Mouse (Mus musculus): ENCODE measurements at regions not wholly inside any gene's neighbourhood (a gene's known extent, or its start where the extent isn't known, plus 50 kb on each side); places are given as distances from the start of the nearest gene placed in this dataset.

- DNase-seq (ENCODE audit: low spot score): no peak
Observed at GRCm38 (mm10) chr16:77537351-77537750, 64.5 kb downstream of the Gm11146 start.

DNA sequence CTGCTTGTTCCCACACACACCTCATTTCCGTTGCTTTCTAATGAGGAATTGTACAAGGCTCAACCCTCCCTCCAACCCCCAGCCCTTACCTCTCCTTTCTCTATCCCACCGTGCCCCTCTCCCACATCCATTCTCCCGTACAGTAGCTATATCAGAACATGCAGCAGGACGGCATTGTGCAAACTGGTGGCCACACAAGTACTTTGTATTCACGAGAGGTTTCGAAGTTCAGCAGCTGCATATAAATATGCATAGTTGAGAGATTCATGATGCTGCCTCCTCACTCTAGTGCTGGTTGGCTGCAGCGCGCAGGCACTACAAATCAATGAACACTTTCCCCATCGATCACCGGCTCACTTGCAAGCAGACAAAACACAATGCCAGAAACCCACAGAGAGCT lies 65.1 kb downstream of the Gm11146 start:
- no peak for DNase-seq (ENCODE audit: low spot score)

DNA sequence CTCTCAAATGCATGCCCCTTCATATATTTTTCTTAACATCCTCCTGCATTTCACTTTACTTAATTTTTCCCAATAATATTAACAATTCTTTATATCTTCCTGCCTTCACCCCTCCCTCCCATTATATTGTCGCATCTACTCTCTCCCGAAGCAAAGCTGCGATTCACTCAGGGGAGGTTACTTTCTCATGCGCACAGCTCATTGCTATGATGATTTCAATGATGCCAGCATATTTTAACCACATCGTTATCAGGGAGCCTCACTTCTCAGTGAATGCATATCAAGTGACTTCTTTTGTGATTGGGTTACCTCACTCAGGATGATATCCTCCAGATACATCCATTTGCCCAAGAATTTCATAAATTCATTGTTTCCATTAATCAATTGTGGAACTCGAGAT lies 65.6 kb downstream of the Gm11146 start:
- no peak for DNase-seq (ENCODE audit: low spot score)

GRCm38 (mm10) chr16:77535021-77535420 lies 66.9 kb downstream of the Gm11146 start:
- no peak for DNase-seq (ENCODE audit: low spot score)

- DNase-seq (ENCODE audit: low spot score): no peak
Observed at GRCm38 (mm10) chr16:77531596-77531995, 70.3 kb downstream of the Gm11146 start.

DNA sequence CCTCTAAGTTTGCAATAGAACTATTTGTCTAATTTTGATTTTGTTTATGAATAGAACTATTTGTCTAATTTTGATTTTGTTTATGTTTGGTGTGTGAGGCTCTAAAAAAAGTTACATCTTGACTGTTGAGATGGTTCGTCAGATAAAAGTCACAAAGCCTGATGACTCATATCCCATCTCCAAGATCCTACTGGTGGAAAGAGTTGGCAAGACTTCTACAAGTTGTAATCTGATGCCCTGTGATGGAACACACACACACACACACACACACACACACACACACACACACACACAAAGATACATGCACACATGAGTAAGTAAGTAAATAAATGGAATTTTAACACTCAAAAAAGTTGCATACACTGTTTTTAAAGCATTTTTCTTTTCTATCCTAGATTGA lies 73.9 kb downstream of the Gm11146 start:
- no peak for DNase-seq (ENCODE audit: low spot score)

GRCm38 (mm10) chr16:77514606-77515005 lies 87.3 kb downstream of the Gm11146 start:
- DNase-seq (ENCODE audit: low spot score): no peak

- no peak for DNase-seq (ENCODE audit: low spot score)
Observed at GRCm38 (mm10) chr16:77503556-77503955, 98.3 kb downstream of the Gm11146 start.

- no peak for DNase-seq (ENCODE audit: low spot score)
Observed at GRCm38 (mm10) chr16:77502916-77503315, 99.0 kb downstream of the Gm11146 start.

GRCm38 (mm10) chr16:77502026-77502425 lies 99.9 kb downstream of the Gm11146 start:
- DNase-seq (ENCODE audit: low spot score): no peak

DNA sequence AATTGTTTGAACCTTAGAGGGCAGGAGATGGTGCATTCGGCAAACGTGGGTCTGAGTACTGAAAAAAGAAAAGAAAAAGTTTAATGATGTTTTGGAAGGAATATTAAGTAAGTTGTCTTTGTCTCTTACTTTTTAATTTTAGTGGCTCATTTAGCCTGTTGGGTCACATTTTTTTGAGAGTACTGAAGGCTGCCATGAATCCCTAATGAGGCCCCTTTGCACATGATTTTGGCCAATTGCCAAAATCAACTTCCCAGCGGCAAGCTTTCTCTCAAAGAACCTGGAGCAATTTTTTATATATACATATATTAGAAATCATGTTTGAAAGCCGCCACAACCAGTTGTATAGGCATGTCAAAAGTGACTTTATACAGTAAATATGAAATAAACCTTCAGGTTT lies 100.9 kb downstream of the Gm11146 start:
- no peak for DNase-seq (ENCODE audit: low spot score)

GRCm38 (mm10) chr16:77500413-77500812 lies 101.5 kb downstream of the Gm11146 start:
- no peak for DNase-seq (ENCODE audit: low spot score)

- no peak for DNase-seq (ENCODE audit: low spot score)
Observed at GRCm38 (mm10) chr16:77499537-77500301, 102.2 kb downstream of the Gm11146 start.

DNA sequence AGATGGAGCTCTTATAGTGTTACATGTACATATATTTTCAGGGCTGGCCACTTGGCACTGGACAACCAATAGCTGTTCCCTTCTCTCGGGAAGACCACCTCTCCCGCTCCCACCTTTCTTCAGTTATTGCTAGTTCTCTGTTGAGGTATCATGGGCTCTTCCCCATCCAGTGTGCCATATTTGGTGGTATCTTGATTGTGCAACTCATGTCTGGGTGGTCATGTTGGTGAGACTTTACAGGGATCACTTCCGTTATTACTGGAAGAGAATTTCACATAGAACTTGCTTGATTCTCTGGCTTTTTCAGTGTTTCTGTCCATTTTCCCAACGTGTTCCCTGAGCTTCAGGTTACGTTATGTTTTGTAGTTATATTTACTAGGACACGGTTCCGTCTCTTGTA lies 106.6 kb downstream of the Gm11146 start:
- DNase-seq (ENCODE audit: low spot score): no peak

GRCm38 (mm10) chr16:77494042-77494441 lies 107.9 kb downstream of the Gm11146 start:
- no peak for DNase-seq (ENCODE audit: low spot score)

DNA sequence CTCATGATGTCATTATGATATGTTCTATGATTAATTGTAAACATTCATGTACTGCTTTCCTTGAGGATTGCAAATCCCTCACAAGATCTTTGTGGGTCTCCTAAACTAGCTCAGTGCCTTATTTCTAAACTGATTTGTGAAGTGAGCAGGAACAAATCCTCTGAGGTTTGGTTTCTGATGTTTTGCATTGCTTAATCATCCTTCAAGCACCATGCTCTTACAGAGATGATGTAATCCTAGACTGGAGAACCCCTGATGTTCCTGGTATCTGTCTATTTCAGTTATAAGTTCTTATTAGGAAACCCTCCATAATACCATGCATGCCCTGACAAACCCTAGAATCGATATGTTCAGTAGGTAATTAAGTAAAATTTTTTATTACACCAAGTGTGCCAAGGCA lies 113.7 kb downstream of the Gm11146 start:
- no peak for DNase-seq (ENCODE audit: low spot score)

DNA sequence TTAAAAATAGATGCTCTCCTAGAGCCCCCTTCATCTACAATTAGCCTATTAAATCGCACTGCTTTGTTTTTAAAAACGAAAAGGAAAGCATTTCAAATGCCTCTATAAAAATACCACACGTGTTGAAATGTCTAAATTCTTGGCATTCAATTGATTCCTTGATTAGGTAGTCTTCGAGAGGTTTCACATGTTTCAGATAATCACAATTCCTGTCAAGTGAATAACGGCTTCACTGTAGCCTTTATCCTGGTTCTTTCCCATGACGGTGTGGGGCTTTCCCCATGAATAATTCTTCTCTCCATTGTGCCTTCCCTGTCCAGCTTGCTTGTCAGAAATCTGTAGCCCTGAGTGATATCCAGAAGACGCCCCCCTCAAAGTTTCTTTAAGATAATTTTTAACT lies 122.1 kb downstream of the Gm11146 start:
- no peak for DNase-seq (ENCODE audit: low spot score)

DNA sequence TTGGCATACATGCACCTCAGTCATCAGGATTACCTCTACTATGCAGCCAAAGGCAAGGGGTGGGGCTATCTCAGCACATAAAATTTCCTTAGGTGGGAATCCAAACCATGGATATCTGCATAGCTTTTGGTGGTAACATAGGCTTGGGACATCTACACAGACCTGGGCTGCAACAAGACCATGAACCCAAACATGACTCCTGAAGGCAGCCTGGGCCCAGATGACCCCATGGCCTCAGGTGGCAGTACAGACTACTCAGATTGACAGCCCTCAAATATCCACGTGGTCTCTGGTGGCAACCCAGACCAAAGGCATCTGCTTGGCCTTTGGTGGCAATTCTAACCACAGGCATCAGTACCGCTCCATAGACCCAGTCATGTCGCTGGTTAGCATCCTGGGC lies 130.0 kb downstream of the Gm11146 start:
- DNase-seq (ENCODE audit: low spot score): no peak

DNA sequence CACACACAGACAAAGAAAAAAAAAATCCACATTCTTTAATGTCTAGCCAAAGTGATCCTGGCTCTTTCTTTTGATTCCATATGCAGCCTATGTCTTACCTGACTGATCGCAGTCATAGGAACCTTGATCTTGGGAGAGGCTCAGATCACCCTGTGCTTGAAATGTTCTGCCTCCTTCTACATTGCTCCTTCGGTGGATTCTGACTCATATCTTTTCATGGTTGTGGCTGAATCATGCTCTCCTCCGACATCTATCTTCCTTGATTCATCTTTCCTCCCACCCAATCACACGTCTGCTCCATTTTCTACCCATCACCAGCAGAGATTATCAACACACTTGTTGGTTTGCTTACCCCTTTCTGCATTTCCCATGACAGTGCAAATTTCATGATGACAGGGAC lies 132.0 kb downstream of the Gm11146 start:
- DNase-seq (ENCODE audit: low spot score): no peak

- DNase-seq (ENCODE audit: low spot score): no peak
Observed at GRCm38 (mm10) chr16:77469328-77469875, 132.5 kb downstream of the Gm11146 start.

DNA sequence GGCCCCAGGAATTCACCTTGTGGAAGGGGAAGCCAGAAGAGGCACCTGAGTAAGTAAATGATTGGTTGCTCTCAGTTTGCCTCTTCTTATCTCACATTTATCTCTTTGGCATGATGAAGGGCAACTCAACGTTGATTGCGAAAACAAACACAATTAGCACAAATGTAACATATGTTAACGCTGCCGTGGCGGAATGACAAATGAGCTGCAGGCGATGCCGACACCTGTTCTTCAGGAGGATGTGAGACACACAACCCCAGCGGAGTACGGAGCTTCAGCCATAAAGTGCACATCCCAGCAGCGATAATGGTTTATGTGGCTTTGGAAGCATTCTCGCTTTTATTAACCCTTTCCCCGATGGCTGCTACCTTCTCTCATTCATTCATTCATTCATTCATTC lies 134.7 kb downstream of the Gm11146 start:
- no peak for DNase-seq (ENCODE audit: low spot score)

- no peak for DNase-seq (ENCODE audit: low spot score)
Observed at GRCm38 (mm10) chr16:77464623-77465022, 137.3 kb downstream of the Gm11146 start.

GRCm38 (mm10) chr16:77461922-77462321 lies 140.0 kb downstream of the Gm11146 start:
- no peak for DNase-seq (ENCODE audit: low spot score)
